In genomic region chr12:48559690-48560089, GRCm38 (mm10) we compare ENCODE assay signal across 7 mouse cellular contexts.
A peak's percentile ranks its signal among the peaks of the same experiment; 100 is the strongest.
DNase-seq lines count a peak whose midpoint lies in the region; ATAC-seq lines count a peak whose summit lies in the region.
"Not testable (repeated sequence)": the region's sequence is repeated elsewhere in the genome, so short reads cannot be mapped to it uniquely, and the experiment has no call there.

No protein-coding gene starts in this region.

- intact Hi-C loops in heart, postnatal 36 days (cut with DNase I) = not testable (repeated sequence)

- DNase-seq in adrenal gland, adult 2 months = peak; percentile 12
- DNase-seq in cerebellum, adult 8-10 months = peak; percentile 12
- peak; percentile 8 to 12 for DNase-seq in heart, postnatal 36 days
- peak; percentile 2 to 4 for DNase-seq in kidney, postnatal 4 days
- DNase-seq in thymus, adult 18-20 months = peak; percentile 1 to 3

- ATAC-seq in erythroblast, adult 5-6 weeks (replicated peaks; ENCODE audit: low FRiP score, poor library complexity, severe bottlenecking) = peak; percentile 80
- ATAC-seq in neutrophil, adult 5-6 weeks (ENCODE audit: extremely low read depth, insufficient number of reproducible peaks, low FRiP score, poor library complexity, severe bottlenecking) = peak; percentile 48; the same call in 1 of the 2 replicates

Comparison
In these comparisons a context has a peak if more than half of its experiments do, and no peak if none do; other contexts are left out.
1. Peak in every context shown above with its lines: DNase-seq and ATAC-seq.